Mouse (Mus musculus) embryonic facial prominence, embryonic 13.5 days (tissue): ENCODE data around the gene Ccdc57. TPM values are rescaled to one million over a fixed set of nuclear protein-coding genes. Genes with fewer than 3 reads are reported as not detected.
A peak's percentile ranks its signal among the peaks of the same experiment; 100 is the strongest.

Source experiments
- ATAC-seq: fragments of 200-750 bp; cut with Nextera tagmentation; 2 replicates; pipeline ENCODE4 v1.8.0; 2017; ENCODE audit warnings: low read depth; ENCODE audit not compliant: insufficient number of reproducible peaks, insufficient read depth, low FRiP score, low TSS enrichment
- H3K27ac ChIP-seq: fragments of 300-500 bp; sonication (generic); 2 replicates; pipeline ENCODE4 v1.5.1; 2015; ENCODE audit warnings: moderate library complexity, mild to moderate bottlenecking, inconsistent platforms
- H3K27me3 ChIP-seq: fragments of 300-500 bp; sonication (generic); 2 replicates; pipeline ENCODE4 v1.6.1; 2015; ENCODE audit warnings: mild to moderate bottlenecking, inconsistent platforms
- H3K36me3 ChIP-seq: fragments of 300-500 bp; sonication (generic); 2 replicates; pipeline ENCODE4 v1.6.1; 2015; ENCODE audit warnings: mild to moderate bottlenecking, inconsistent platforms
- H3K4me1 ChIP-seq: fragments of 300-500 bp; sonication (generic); 2 replicates; pipeline ENCODE4 v1.6.1; 2015; ENCODE audit warnings: inconsistent platforms
- H3K4me2 ChIP-seq: fragments of 300-500 bp; sonication (generic); 2 replicates; pipeline ENCODE4 v1.6.1; 2015; ENCODE audit warnings: moderate library complexity, mild to moderate bottlenecking, inconsistent platforms
- H3K4me3 ChIP-seq: fragments of 300-500 bp; sonication (generic); 2 replicates; pipeline ENCODE4 v1.5.1; 2015; ENCODE audit warnings: mild to moderate bottlenecking, inconsistent platforms
- H3K9ac ChIP-seq: fragments of 300-500 bp; sonication (generic); 2 replicates; pipeline ENCODE4 v1.6.1; 2015; ENCODE audit warnings: mild to moderate bottlenecking, inconsistent platforms
- H3K9me3 ChIP-seq: fragments of 300-500 bp; sonication (generic); 2 replicates; pipeline ENCODE4 v1.6.1; 2016; ENCODE audit warnings: inconsistent platforms
- WGBS: fragments of 180-500 bp; shearing (Covaris S2); methylation state at CpG from one replicate; pipeline ENCODE4 v1.1.7; 2015; ENCODE audit warnings: mixed read lengths; 5-methylcytosine and 5-hydroxymethylcytosine counted together
- polyA plus RNA-seq: library from polyadenylated mRNA; unstranded; fragments of >200 nt; fragmentation: Nextera tagmentation; extraction: Ambion mirVana; gene quantifications from 2 replicates; pipeline ENCODE4 v1.2.1, GENCODE M21; 2015

Gene Ccdc57
- 6.1 and 6.8 TPM in 2 replicates for polyA plus RNA-seq

GRCm38 (mm10) chr11:120932564-120933398 is at the start of gene Ccdc57:
Ccdc57 (minus strand) TSS chr11:120932872.
- H3K4me3 ChIP-seq: peak within 1 kb of the TSS; percentile 61
- 10% methylated on average over 44 of the region's 44 CpGs for WGBS
- peak within 1 kb of the TSS; percentile 51; the same call in 1 of the 2 replicates for H3K27ac ChIP-seq
- H3K9me3 ChIP-seq: no peaks in the 10 kb centered on the region
- H3K4me1 ChIP-seq: peaks cover 6% of the 10 kb centered on the region; the same call in 1 of the 2 replicates
- H3K27me3 ChIP-seq: no peaks in the 10 kb centered on the region
- no peaks in the 10 kb centered on the region for H3K36me3 ChIP-seq
- H3K4me2 ChIP-seq: peak within 1 kb of the TSS; percentile 79
- peak; percentile 87 for ATAC-seq
- peak within 1 kb of the TSS; percentile 71 for H3K9ac ChIP-seq

DNA sequence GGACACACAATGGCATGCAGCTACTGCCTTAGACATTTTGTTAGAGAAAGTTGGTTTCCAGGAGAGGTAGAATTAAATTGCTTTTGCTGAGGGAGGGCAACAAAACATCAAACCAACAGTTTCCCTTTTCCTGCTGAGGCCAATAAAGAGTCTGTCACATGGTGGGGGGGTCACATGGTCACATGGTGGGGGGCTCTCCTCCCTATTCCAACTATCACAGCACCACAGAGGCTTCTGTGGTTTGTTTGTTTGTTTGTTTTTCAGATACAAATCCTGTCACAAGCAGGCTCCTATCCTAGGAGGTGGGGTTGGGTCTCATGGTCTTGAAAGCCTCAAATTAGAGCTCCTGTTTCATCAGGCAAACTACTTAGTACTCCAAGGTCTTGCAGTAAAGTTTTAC is 49.8 kb upstream of the Ccdc57 start:
- ATAC-seq: no peak
- Histone ChIP-seq H3K4me1 (peaks cover 7% of the 10 kb centered on the region), H3K9me3 (no peaks in the 10 kb centered on the region), H3K27me3 (no peaks in the 10 kb centered on the region), H3K36me3 (peaks cover 94% of the 10 kb centered on the region), H3K4me2 (no peak overlapping the region), H3K27ac (no peak overlapping the region), H3K4me3 (no peak overlapping the region), H3K9ac (no peak overlapping the region)

- Histone ChIP-seq H3K36me3 (peaks cover 94% of the 10 kb centered on the region), H3K4me1 (peaks cover 3% of the 10 kb centered on the region; the same call in 1 of the 2 replicates), H3K9ac (no peak overlapping the region), H3K27ac (no peak overlapping the region), H3K9me3 (no peaks in the 10 kb centered on the region), H3K4me2 (no peak overlapping the region), H3K4me3 (no peak overlapping the region), H3K27me3 (no peaks in the 10 kb centered on the region)
- ATAC-seq: no peak
- 88% methylated on average over 4 of the region's 4 CpGs for WGBS
These were observed 49.0 kb upstream of the Ccdc57 start for GRCm38 (mm10) chr11:120981661-120982060.

DNA sequence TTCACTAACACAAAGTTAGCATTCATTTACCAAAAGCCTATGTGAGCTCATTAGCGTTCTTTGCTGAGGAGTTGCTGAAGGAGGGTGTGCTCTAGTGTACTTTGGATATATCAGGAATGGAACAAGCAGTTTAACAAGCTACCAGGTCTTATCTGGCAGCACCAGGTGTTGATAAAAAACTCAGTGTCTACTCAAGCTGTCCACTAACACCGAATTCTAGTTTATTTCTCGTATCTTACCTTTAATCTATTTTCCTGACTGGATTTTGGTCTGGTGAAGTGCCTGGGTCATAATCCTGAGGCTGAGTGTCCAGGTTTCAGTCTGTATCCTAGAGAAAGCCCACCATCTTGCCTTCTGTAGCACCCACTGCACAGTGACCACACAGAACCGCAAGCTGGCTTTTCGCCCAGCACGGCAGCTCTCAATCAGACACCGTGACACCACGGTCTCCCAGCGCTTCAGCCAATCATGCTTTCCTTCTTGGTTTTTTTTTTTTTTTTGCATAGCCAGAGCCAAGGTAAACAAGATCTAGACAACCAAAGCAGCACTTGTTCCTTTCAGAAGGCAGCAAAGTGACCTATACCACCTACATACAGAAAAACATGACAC is 47.9 kb upstream of the Ccdc57 start:
- 84% methylated on average over 9 of the region's 9 CpGs for WGBS
- H3K27me3 ChIP-seq: no peaks in the 10 kb centered on the region
- no peak overlapping the region for H3K27ac ChIP-seq
- no peak overlapping the region for H3K4me3 ChIP-seq
- no peak overlapping the region for H3K4me2 ChIP-seq
- H3K9me3 ChIP-seq: no peaks in the 10 kb centered on the region
- peaks cover 92% of the 10 kb centered on the region for H3K36me3 ChIP-seq
- H3K9ac ChIP-seq: no peak overlapping the region
- peaks cover 3% of the 10 kb centered on the region; the same call in 1 of the 2 replicates for H3K4me1 ChIP-seq
- ATAC-seq: no peak

DNA sequence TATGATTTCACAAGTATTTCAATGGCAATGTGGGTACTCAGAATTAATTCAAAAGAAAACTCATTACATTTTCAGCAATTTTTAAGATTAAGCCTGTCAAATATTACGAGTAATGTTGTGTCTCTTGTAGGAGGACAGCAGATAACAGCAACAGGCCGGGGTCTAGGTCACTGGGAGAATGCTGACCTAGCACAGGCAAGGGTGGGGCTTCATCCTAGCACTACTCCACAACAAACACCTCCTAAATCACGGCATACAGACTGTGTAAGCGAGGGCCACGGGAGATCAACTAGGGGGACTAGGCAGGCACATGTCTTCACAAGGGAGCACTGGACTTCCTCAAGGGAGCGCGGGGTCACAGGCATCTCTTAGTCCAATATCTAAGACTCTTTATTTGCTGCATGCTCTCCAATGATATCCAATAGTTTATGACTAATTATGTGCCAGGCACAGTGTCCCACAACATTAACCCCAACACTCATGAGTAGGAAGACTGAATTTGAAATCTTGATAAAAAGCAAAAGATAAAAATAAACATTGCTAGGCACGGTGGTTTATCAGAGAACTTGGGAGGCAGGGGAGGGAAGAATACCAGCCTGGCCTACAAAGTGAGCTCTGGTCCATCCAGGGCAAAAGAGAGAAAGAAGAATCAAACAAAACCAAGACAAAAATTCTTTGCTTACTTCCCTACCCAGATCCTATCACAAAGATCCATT is 47.2 kb upstream of the Ccdc57 start:
- no peak overlapping the region for H3K9ac ChIP-seq
- H3K4me2 ChIP-seq: no peak overlapping the region
- WGBS: 87% methylated on average over 8 of the region's 8 CpGs
- no peak for ATAC-seq
- H3K4me3 ChIP-seq: no peak overlapping the region
- no peaks in the 10 kb centered on the region for H3K27me3 ChIP-seq
- peaks cover 92% of the 10 kb centered on the region for H3K36me3 ChIP-seq
- H3K9me3 ChIP-seq: no peaks in the 10 kb centered on the region
- H3K4me1 ChIP-seq: 0 out of 2 replicates have a peak, but pooled peaks cover 3% of the 10 kb centered on the region
- H3K27ac ChIP-seq: no peak overlapping the region

DNA sequence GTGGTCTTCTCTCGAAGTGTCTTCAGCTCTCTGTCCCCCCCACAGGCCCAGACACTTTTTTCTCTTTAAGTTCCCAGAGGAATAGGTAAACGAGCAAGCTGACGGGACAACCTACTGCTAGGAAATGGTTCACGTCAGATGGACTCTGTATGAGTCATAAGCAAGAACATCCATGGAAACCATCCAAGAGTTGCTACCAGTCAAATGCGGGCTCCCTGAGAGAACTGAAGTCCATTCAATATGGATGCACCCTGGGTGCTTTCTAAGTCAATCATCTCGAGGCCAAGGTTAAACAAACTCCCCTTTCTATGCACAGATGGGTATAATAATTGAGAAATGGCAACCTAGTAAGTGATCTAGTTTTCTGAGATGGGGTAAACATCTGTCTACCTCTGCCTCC is 40.6 kb upstream of the Ccdc57 start:
- ATAC-seq: no peak
- Histone ChIP-seq H3K9me3 (no peaks in the 10 kb centered on the region), H3K27ac (no peak overlapping the region), H3K36me3 (peaks cover 95% of the 10 kb centered on the region), H3K4me2 (no peak overlapping the region), H3K9ac (no peak overlapping the region), H3K27me3 (no peaks in the 10 kb centered on the region), H3K4me3 (no peak overlapping the region), H3K4me1 (no peaks in the 10 kb centered on the region)
- 87% methylated on average over 6 of the region's 6 CpGs for WGBS

DNA sequence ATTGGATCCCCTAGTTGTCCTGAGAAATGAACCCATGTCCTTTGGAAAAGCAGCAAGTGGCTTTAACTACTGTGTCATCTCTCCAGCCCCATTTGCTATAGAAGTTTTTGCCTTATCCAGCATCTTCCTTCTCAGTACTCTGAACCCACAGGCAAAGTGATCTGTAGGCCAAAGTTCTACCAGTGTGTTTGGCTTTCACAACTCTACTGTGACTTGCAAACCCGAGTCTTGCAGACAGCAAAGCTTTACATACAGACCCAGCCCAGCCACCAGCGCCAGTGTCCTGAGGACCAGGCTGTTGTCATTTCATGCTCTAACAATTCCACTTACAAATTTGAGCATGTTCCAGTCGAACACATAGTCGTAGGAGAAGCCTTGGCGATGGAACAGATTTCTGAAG is 38.6 kb upstream of the Ccdc57 start:
- Histone ChIP-seq H3K36me3 (peaks cover 97% of the 10 kb centered on the region), H3K4me2 (no peak overlapping the region), H3K9me3 (no peaks in the 10 kb centered on the region), H3K27ac (no peak overlapping the region), H3K4me1 (0 out of 2 replicates have a peak, but pooled peaks cover 1% of the 10 kb centered on the region), H3K4me3 (no peak overlapping the region), H3K9ac (no peak overlapping the region), H3K27me3 (no peaks in the 10 kb centered on the region)
- 93% methylated on average over 5 of the region's 5 CpGs for WGBS
- ATAC-seq: no peak

GRCm38 (mm10) chr11:120969742-120970141 is 37.1 kb upstream of the Ccdc57 start:
- Histone ChIP-seq H3K27ac (no peak overlapping the region), H3K9me3 (no peaks in the 10 kb centered on the region), H3K4me3 (no peak overlapping the region), H3K36me3 (peaks cover 100% of the 10 kb centered on the region), H3K27me3 (no peaks in the 10 kb centered on the region), H3K9ac (no peak overlapping the region), H3K4me2 (no peak overlapping the region), H3K4me1 (peaks cover 9% of the 10 kb centered on the region)
- ATAC-seq: no peak
- 91% methylated on average over 5 of the region's 5 CpGs for WGBS

GRCm38 (mm10) chr11:120965587-120965986 is 32.9 kb upstream of the Ccdc57 start:
- H3K27ac ChIP-seq: no peak overlapping the region
- 66% methylated on average over 4 of the region's 4 CpGs for WGBS
- peaks cover 9% of the 10 kb centered on the region for H3K4me1 ChIP-seq
- no peak overlapping the region for H3K9ac ChIP-seq
- ATAC-seq: no peak
- H3K4me2 ChIP-seq: no peak overlapping the region
- H3K9me3 ChIP-seq: no peaks in the 10 kb centered on the region
- H3K27me3 ChIP-seq: no peaks in the 10 kb centered on the region
- peaks cover 95% of the 10 kb centered on the region for H3K36me3 ChIP-seq
- no peak overlapping the region for H3K4me3 ChIP-seq

- no peak for ATAC-seq
These were observed 31.8 kb upstream of the Ccdc57 start for GRCm38 (mm10) chr11:120964195-120965157.

GRCm38 (mm10) chr11:120962909-120963308 is 30.2 kb upstream of the Ccdc57 start:
- Histone ChIP-seq H3K27me3 (no peaks in the 10 kb centered on the region), H3K9me3 (no peaks in the 10 kb centered on the region)
- no peak for ATAC-seq

More at GRCm38 (mm10) chr11:120964195-120965157, 31.8 kb upstream of the Ccdc57 start:
- 79% methylated on average over 10 of the region's 10 CpGs for WGBS
- peaks cover 13% of the 10 kb centered on the region for H3K4me1 ChIP-seq
- H3K4me3 ChIP-seq: no peak overlapping the region
- peaks cover 95% of the 10 kb centered on the region for H3K36me3 ChIP-seq
- H3K4me2 ChIP-seq: no peak overlapping the region
- no peak overlapping the region for H3K9ac ChIP-seq
- H3K27me3 ChIP-seq: no peaks in the 10 kb centered on the region
- H3K27ac ChIP-seq: no peak overlapping the region
- H3K9me3 ChIP-seq: no peaks in the 10 kb centered on the region

More at GRCm38 (mm10) chr11:120962909-120963308, 30.2 kb upstream of the Ccdc57 start:
- H3K4me3 ChIP-seq: no peak overlapping the region
- 73% methylated on average over 7 of the region's 7 CpGs for WGBS
- H3K4me2 ChIP-seq: no peak overlapping the region
- peaks cover 21% of the 10 kb centered on the region for H3K4me1 ChIP-seq
- H3K27ac ChIP-seq: no peak overlapping the region
- peaks cover 95% of the 10 kb centered on the region for H3K36me3 ChIP-seq
- no peak overlapping the region for H3K9ac ChIP-seq
